Mouse (Mus musculus): ENCODE measurements around the gene Olfr1122.
"Not testable (repeated sequence)": the region's sequence is repeated elsewhere in the genome, so short reads cannot be mapped to it uniquely, and the experiment has no call there.

Olfr1122 gene

GRCm38 (mm10) chr2:87385549-87385948 lies at the start of gene Olfr1122:
Olfr1122 (plus strand) TSS chr2:87385849.
- in situ Hi-C loops (cut with MseI, MboI): no loop called here

- in situ Hi-C loops (cut with MseI, MboI): no loop called here
These were observed 31.1 kb upstream of the Olfr1122 start, which contains the start of gene Olfr1120 for GRCm38 (mm10) chr2:87354515-87354914. Olfr1120 (plus strand) TSS chr2:87354815.

- in situ Hi-C loops (cut with MseI, MboI): not testable (repeated sequence)
These were observed 25.5 kb upstream of the Olfr1122 start for GRCm38 (mm10) chr2:87360121-87360520.

GRCm38 (mm10) chr2:87369595-87369994 lies 16.1 kb upstream of the Olfr1122 start, which contains the start of gene Olfr1121:
Olfr1121 (plus strand) TSS chr2:87369895.
- in situ Hi-C loops (cut with MseI, MboI): no loop called here

- in situ Hi-C loops (cut with MseI, MboI): no loop called here
These were observed 13.9 kb upstream of the Olfr1122 start for GRCm38 (mm10) chr2:87371726-87372125.

GRCm38 (mm10) chr2:87383935-87384334 lies 1.7 kb upstream of the Olfr1122 start:
- in situ Hi-C loops (cut with MseI, MboI): no loop called here

GRCm38 (mm10) chr2:87393605-87394004 lies 8.0 kb downstream of the Olfr1122 start:
- in situ Hi-C loops (cut with MseI, MboI): not testable (repeated sequence)

GRCm38 (mm10) chr2:87394686-87395085 lies 9.0 kb downstream of the Olfr1122 start:
- in situ Hi-C loops (cut with MseI, MboI): not testable (repeated sequence)

GRCm38 (mm10) chr2:87416335-87416734 lies 30.7 kb downstream of the Olfr1122 start, which contains the start of gene Olfr1123:
Olfr1123 (plus strand) TSS chr2:87416635.
- in situ Hi-C loops (cut with MseI, MboI): no loop called here

- in situ Hi-C loops (cut with MseI, MboI): no loop called here
These were observed 44.3 kb downstream of the Olfr1122 start, which contains the start of gene Olfr1124 for GRCm38 (mm10) chr2:87429975-87430374. Olfr1124 (plus strand) TSS chr2:87430275.

- in situ Hi-C loops (cut with MseI, MboI): no loop called here
These were observed 52.1 kb downstream of the Olfr1122 start for GRCm38 (mm10) chr2:87437731-87438130.
